Mouse (Mus musculus): Measurements from ENCODE around the gene Memo1.

DNA sequence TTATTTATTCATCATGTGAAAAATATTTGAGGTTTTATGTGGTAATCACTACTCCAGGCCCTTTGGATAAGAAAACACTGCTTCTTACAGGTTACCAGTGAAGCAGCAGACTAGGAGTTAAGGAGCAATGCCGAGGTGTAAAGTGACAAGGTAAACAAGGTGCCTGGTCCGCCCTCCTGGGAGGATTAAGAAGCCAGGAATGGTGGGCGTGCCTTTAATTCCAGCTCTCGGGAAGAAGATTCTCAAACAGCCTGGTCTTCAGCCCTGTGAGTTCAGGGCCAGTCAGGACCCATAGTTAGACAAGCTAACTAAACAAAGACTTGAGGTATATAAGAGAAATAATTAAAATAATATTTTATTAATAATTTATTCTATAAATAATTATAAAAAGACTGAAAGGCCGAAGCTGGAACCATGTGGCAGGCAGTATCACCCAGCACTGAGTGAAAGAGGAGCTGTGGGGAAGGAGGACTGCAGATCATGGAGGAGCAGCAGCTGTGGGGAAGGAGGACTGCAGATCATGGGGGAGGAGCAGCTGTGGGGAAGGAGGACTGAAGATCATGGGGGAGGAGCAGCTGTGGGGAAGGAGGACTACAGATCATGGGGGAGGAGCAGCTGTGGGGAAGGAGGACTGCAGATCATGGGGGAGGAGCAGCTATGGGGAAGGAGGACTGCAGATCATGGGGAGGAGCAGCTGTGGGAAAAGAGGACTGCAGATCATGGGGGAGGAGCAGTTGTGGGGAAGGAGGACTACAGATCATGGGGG lies 86.0 kb downstream of the Memo1 start:
- TF ChIP-seq TAL1 (conservative IDR thresholded peaks at IDR 0.05; ENCODE audit: low read depth, low read length) (no peak), GATA2 (IDR thresholded peaks at IDR 0.05; ENCODE audit: borderline replicate concordance, low read depth, low read length) (no peak), CTCF (IDR thresholded peaks at IDR 0.05; ENCODE audit: low read depth, low read length) (no peak), GATA1 (IDR thresholded peaks at IDR 0.05; ENCODE audit: borderline replicate concordance, low read length) (no peak)

Data from G1E (cell line).